Mouse (Mus musculus) heart, embryonic 13.5 days (tissue): ENCODE data around the gene Lrsam1. TPM values are rescaled to one million over a fixed set of nuclear protein-coding genes. Genes with fewer than 3 reads are reported as not detected.

Experiments
- ATAC-seq: fragments of 200-750 bp; cut with Nextera tagmentation; 2 replicates; pipeline ENCODE4 v1.8.0; 2017; ENCODE audit warnings: moderate TSS enrichment; ENCODE audit not compliant: insufficient number of reproducible peaks, low FRiP score, low TSS enrichment; ENCODE audit errors: extremely low read depth
- H3K27ac ChIP-seq: fragments of 300-500 bp; sonication (generic); replicated peaks from 2 replicates; pipeline ENCODE4 v1.5.1; 2015; ENCODE audit warnings: moderate library complexity, mild to moderate bottlenecking, inconsistent platforms
- H3K27me3 ChIP-seq: fragments of 300-500 bp; sonication (generic); replicated peaks from 2 replicates; pipeline ENCODE4 v1.6.1; 2015; ENCODE audit warnings: mild to moderate bottlenecking, inconsistent platforms
- H3K36me3 ChIP-seq: fragments of 300-500 bp; sonication (generic); 2 replicates; pipeline ENCODE4 v1.6.1; 2015; ENCODE audit warnings: mild to moderate bottlenecking, inconsistent platforms
- H3K4me1 ChIP-seq: fragments of 300-500 bp; sonication (generic); 2 replicates; pipeline ENCODE4 v1.6.1; 2015; ENCODE audit warnings: inconsistent platforms
- H3K4me2 ChIP-seq: fragments of 300-500 bp; sonication (generic); 2 replicates; pipeline ENCODE4 v1.6.1; 2015; ENCODE audit warnings: inconsistent platforms, mild to moderate bottlenecking, moderate library complexity
- H3K4me3 ChIP-seq: fragments of 300-500 bp; sonication (generic); 2 replicates; pipeline ENCODE4 v1.5.1; 2015; ENCODE audit warnings: moderate library complexity, mild to moderate bottlenecking, inconsistent platforms
- H3K9ac ChIP-seq: fragments of 300-500 bp; sonication (generic); 2 replicates; pipeline ENCODE4 v1.6.1; 2015; ENCODE audit warnings: inconsistent platforms, mild to moderate bottlenecking, moderate library complexity
- H3K9me3 ChIP-seq: fragments of 300-500 bp; sonication (generic); 2 replicates; pipeline ENCODE4 v1.6.1; 2016; ENCODE audit warnings: inconsistent platforms
- WGBS: fragments of 180-500 bp; shearing (Covaris S2); methylation state at CpG from one replicate; pipeline ENCODE4 v1.1.7; 2015; ENCODE audit warnings: mixed read lengths; 5-methylcytosine and 5-hydroxymethylcytosine counted together
- polyA plus RNA-seq: library from polyadenylated mRNA; unstranded; fragments of >200 nt; fragmentation: Nextera tagmentation; extraction: Ambion mirVana; gene quantifications from 2 replicates; pipeline ENCODE4 v1.2.1, GENCODE M21; 2015

Gene Lrsam1
- polyA plus RNA-seq, 1 experiment from 2014 or later = 9.6 TPM

GRCm38 (mm10) chr2:32954581-32954980, 6.8 kb downstream of the Lrsam1 start:
- H3K9me3 ChIP-seq = peaks cover 3% of the 10 kb centered on the region; the same call in 1 of the 2 replicates
- no peaks in the 10 kb centered on the region for H3K4me1 ChIP-seq
- peaks cover 85% of the 10 kb centered on the region for H3K36me3 ChIP-seq
- H3K27ac ChIP-seq = no peak overlapping the region
- no peak overlapping the region for H3K9ac ChIP-seq
- H3K4me3 ChIP-seq = no peak overlapping the region
- H3K27me3 ChIP-seq = no peaks in the 10 kb centered on the region
- whole genome bisulfite sequencing = 86% methylated on average over 2 of the region's 2 CpGs
- no peak for ATAC-seq
- no peak overlapping the region for H3K4me2 ChIP-seq

- Histone ChIP-seq H3K27ac (no peak overlapping the region), H3K4me2 (no peak overlapping the region), H3K4me1 (no peaks in the 10 kb centered on the region), H3K9ac (no peak overlapping the region), H3K9me3 (no peaks in the 10 kb centered on the region), H3K27me3 (no peaks in the 10 kb centered on the region), H3K36me3 (peaks cover 86% of the 10 kb centered on the region), H3K4me3 (no peak overlapping the region)
- WGBS = 88% methylated on average over 11 of the region's 11 CpGs
- ATAC-seq = no peak
These were observed 14.0 kb downstream of the Lrsam1 start for GRCm38 (mm10) chr2:32947454-32947853.

- Histone ChIP-seq H3K4me2 (no peak overlapping the region), H3K27me3 (no peaks in the 10 kb centered on the region), H3K9me3 (no peaks in the 10 kb centered on the region), H3K4me1 (no peaks in the 10 kb centered on the region), H3K27ac (no peak overlapping the region), H3K36me3 (peaks cover 89% of the 10 kb centered on the region), H3K4me3 (no peak overlapping the region), H3K9ac (no peak overlapping the region)
- WGBS = 84% methylated on average over 4 of the region's 4 CpGs
- no peak for ATAC-seq
These were observed 20.9 kb downstream of the Lrsam1 start for GRCm38 (mm10) chr2:32940483-32940882.

- no peak overlapping the region for H3K9ac ChIP-seq
- no peak overlapping the region for H3K4me2 ChIP-seq
- peaks cover 88% of the 10 kb centered on the region for H3K36me3 ChIP-seq
- no peak overlapping the region for H3K27ac ChIP-seq
- no peaks in the 10 kb centered on the region for H3K4me1 ChIP-seq
- no peaks in the 10 kb centered on the region for H3K27me3 ChIP-seq
- no peaks in the 10 kb centered on the region for H3K9me3 ChIP-seq
- H3K4me3 ChIP-seq = no peak overlapping the region
- no peak for ATAC-seq
- WGBS = 63% methylated on average over 5 of the region's 5 CpGs
These were observed 22.0 kb downstream of the Lrsam1 start for GRCm38 (mm10) chr2:32939418-32939817.

GRCm38 (mm10) chr2:32938741-32939140, 22.7 kb downstream of the Lrsam1 start:
- H3K36me3 ChIP-seq = peaks cover 89% of the 10 kb centered on the region
- no peaks in the 10 kb centered on the region for H3K4me1 ChIP-seq
- H3K9ac ChIP-seq = no peak overlapping the region
- no peak for ATAC-seq
- 72% methylated on average over 5 of the region's 5 CpGs for WGBS
- H3K27me3 ChIP-seq = no peaks in the 10 kb centered on the region
- H3K27ac ChIP-seq = no peak overlapping the region
- H3K9me3 ChIP-seq = no peaks in the 10 kb centered on the region
- H3K4me2 ChIP-seq = no peak overlapping the region
- H3K4me3 ChIP-seq = no peak overlapping the region

- Histone ChIP-seq H3K9me3 (no peaks in the 10 kb centered on the region), H3K9ac (no peak overlapping the region), H3K27me3 (no peaks in the 10 kb centered on the region), H3K4me1 (0 out of 2 replicates have a peak, but pooled peaks cover 4% of the 10 kb centered on the region), H3K4me2 (no peak overlapping the region), H3K36me3 (peaks cover 78% of the 10 kb centered on the region), H3K4me3 (no peak overlapping the region), H3K27ac (no peak overlapping the region)
- WGBS = 71% methylated on average over 7 of the region's 7 CpGs
- ATAC-seq = no peak
These were observed 29.7 kb downstream of the Lrsam1 start for GRCm38 (mm10) chr2:32931730-32932129.

GRCm38 (mm10) chr2:32928947-32929829, 32.2 kb downstream of the Lrsam1 start:
- no peak overlapping the region for H3K9ac ChIP-seq
- 0 out of 2 replicates have a peak, but pooled peaks cover 4% of the 10 kb centered on the region for H3K4me1 ChIP-seq
- WGBS = 85% methylated on average over 19 of the region's 19 CpGs
- H3K9me3 ChIP-seq = no peaks in the 10 kb centered on the region
- no peak overlapping the region for H3K4me3 ChIP-seq
- H3K27me3 ChIP-seq = no peaks in the 10 kb centered on the region
- H3K4me2 ChIP-seq = no peak overlapping the region
- H3K27ac ChIP-seq = no peak overlapping the region
- H3K36me3 ChIP-seq = peaks cover 80% of the 10 kb centered on the region
- ATAC-seq = no peak

GRCm38 (mm10) chr2:32928235-32928946, 33.0 kb downstream of the Lrsam1 start:
- 0 out of 2 replicates have a peak, but pooled peaks cover 4% of the 10 kb centered on the region for H3K4me1 ChIP-seq
- no peak; the same call in 1 of the 2 replicates for ATAC-seq
- H3K4me2 ChIP-seq = no peak overlapping the region
- H3K27ac ChIP-seq = peak overlapping the region; percentile 13; the same call in 1 of the 2 replicates
- WGBS = 26% methylated on average over 10 of the region's 10 CpGs
- H3K4me3 ChIP-seq = no peak overlapping the region
- no peak overlapping the region for H3K9ac ChIP-seq
- H3K27me3 ChIP-seq = no peaks in the 10 kb centered on the region
- H3K36me3 ChIP-seq = peaks cover 80% of the 10 kb centered on the region
- no peaks in the 10 kb centered on the region for H3K9me3 ChIP-seq

- H3K36me3 ChIP-seq = peaks cover 80% of the 10 kb centered on the region
- no peaks in the 10 kb centered on the region for H3K27me3 ChIP-seq
- 0 out of 2 replicates have a peak, but pooled peaks cover 4% of the 10 kb centered on the region for H3K4me1 ChIP-seq
- peak overlapping the region; percentile 13; the same call in 1 of the 2 replicates for H3K27ac ChIP-seq
- no peak overlapping the region for H3K4me3 ChIP-seq
- ATAC-seq = no peak
- WGBS = 70% methylated on average over 15 of the region's 15 CpGs
- H3K9ac ChIP-seq = no peak overlapping the region
- no peaks in the 10 kb centered on the region for H3K9me3 ChIP-seq
- H3K4me2 ChIP-seq = no peak overlapping the region
These were observed 33.7 kb downstream of the Lrsam1 start for GRCm38 (mm10) chr2:32927624-32928234.

GRCm38 (mm10) chr2:32926330-32927075, 34.9 kb downstream of the Lrsam1 start:
- H3K4me3 ChIP-seq = no peak overlapping the region
- peaks cover 81% of the 10 kb centered on the region for H3K36me3 ChIP-seq
- no peaks in the 10 kb centered on the region for H3K27me3 ChIP-seq
- no peak overlapping the region for H3K27ac ChIP-seq
- ATAC-seq = no peak
- WGBS = 82% methylated on average over 12 of the region's 12 CpGs
- H3K4me1 ChIP-seq = 0 out of 2 replicates have a peak, but pooled peaks cover 4% of the 10 kb centered on the region
- H3K9ac ChIP-seq = no peak overlapping the region
- H3K4me2 ChIP-seq = no peak overlapping the region
- no peaks in the 10 kb centered on the region for H3K9me3 ChIP-seq
